Mouse (Mus musculus): Measurements from ENCODE around the gene Kalrn. TPM values are rescaled to one million over a fixed set of nuclear protein-coding genes. Genes with fewer than 3 reads are reported as not detected.

The Kalrn gene
- polyA plus RNA-seq, 1 experiment from 2014 or later: 11.0 TPM

DNA sequence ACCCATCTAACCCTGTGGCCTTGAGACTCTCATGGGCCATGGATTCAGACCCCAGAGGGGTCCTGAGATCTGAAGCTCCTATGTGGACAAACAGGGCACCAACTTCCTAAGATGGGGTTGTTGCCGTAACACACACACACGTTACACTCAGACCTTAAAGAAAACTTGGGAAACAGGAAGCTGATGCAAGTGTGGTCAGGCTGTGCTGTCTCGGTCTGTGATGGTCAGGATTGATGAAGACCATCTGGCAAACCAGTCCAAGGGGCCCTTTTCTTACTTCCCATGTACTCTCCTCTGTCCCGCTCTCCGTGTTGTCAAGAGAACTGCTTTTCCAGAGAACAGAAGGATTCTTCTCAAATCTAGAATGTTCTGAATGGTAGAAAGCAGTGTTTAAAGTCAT is 651.8 kb downstream of the Kalrn start:
- no peak for DNase-seq (ENCODE audit: extremely low spot score, low spot score)
- peaks cover 32% of the 10 kb centered on the region for H3K4me1 ChIP-seq
- H3K27ac ChIP-seq: peak overlapping the region; percentile 73; the same call in 1 of the 2 replicates
- no peaks in the 10 kb centered on the region for H3K27me3 ChIP-seq (ENCODE audit: poor library complexity, severe bottlenecking)
- 81% methylated on average over 5 of the region's 5 CpGs for WGBS
- H3K9me3 ChIP-seq: no peaks in the 10 kb centered on the region
- no peak overlapping the region for H3K4me3 ChIP-seq
- H3K36me3 ChIP-seq (replicated peaks): peaks cover 18% of the 10 kb centered on the region

Other genes starting within 250 kb of the Kalrn start
- gene Ropn1, start 76.4 kb upstream of the Kalrn start, polyA plus RNA-seq (2016; fragmentation: Nextera tagmentation; extraction: Ambion mirVana): not detected in 2 replicates
- gene Ccdc14, start 117.1 kb upstream of the Kalrn start, polyA plus RNA-seq (2016; fragmentation: Nextera tagmentation; extraction: Ambion mirVana): 11.5 and 12.2 TPM in 2 replicates
- gene Mylk, start 171.7 kb upstream of the Kalrn start, polyA plus RNA-seq (2016; fragmentation: Nextera tagmentation; extraction: Ambion mirVana): 3.8 and 5.1 TPM in 2 replicates